Mouse (Mus musculus) heart, postnatal 14 days (tissue): ENCODE data around the gene Bcl2l13. TPM values are rescaled to one million over a fixed set of nuclear protein-coding genes. Genes with fewer than 3 reads are reported as not detected.
A peak's percentile ranks its signal among the peaks of the same experiment; 100 is the strongest.
"Not testable (repeated sequence)": the region's sequence is repeated elsewhere in the genome, so short reads cannot be mapped to it uniquely, and the experiment has no call there.

Source experiments
- DNase-seq, 2 experiments: peaks; one replicate each; pipeline ENCODE4 v3.0.0; 2021 to 2022
- intact Hi-C: fragments of 180-260 bp; cut with DNase I; formaldehyde crosslinking; loops from one replicate; pipeline ENCODE4 v1.15.1; 2025
- total RNA-seq, 2 experiments: library from RNA; stranded (reverse); gene quantifications; 2 replicates each; pipeline ENCODE4 v1.2.3; 2021

Bcl2l13 gene
- total RNA-seq, 2 experiments from 2014 or later, result 73.9 to 77.4 TPM

GRCm38 (mm10) chr6:120894089-120894488 lies 58.1 kb downstream of the Bcl2l13 start:
- intact Hi-C loops, result no loop called here
- DNase-seq, result no peak

- no peak for DNase-seq
- intact Hi-C loops, result no loop called here
Measured at GRCm38 (mm10) chr6:120894524-120894923, 58.5 kb downstream of the Bcl2l13 start.

GRCm38 (mm10) chr6:120898188-120898833 lies 62.3 kb downstream of the Bcl2l13 start:
- intact Hi-C loops, result no loop called here

GRCm38 (mm10) chr6:120901776-120902645 lies 66.0 kb downstream of the Bcl2l13 start:
- DNase-seq, result no peak
- intact Hi-C loops, result loop anchor here (2.0 to 5.0 kb wide), 2 partner anchors 230 to 277 kb away; partner anchors contain the start of gene Mical3

More at GRCm38 (mm10) chr6:120898188-120898833, 62.3 kb downstream of the Bcl2l13 start:
- peak; percentile 28 to 64 for DNase-seq

- DNase-seq, result peak in 1 of 2 experiments; percentile 40
- intact Hi-C loops, result loop anchor here (5.0 kb wide), 1 partner anchor 229 kb away; the partner anchor contains the start of gene Mical3
Measured at GRCm38 (mm10) chr6:120903450-120903912, 67.5 kb downstream of the Bcl2l13 start.

- no peak for DNase-seq
- intact Hi-C loops, result loop anchor here (5.0 kb wide), 1 partner anchor 228 kb away; the partner anchor contains the start of gene Mical3
Measured at GRCm38 (mm10) chr6:120903961-120904360, 67.9 kb downstream of the Bcl2l13 start.

- intact Hi-C loops, result no loop called here
- no peak for DNase-seq
Measured at GRCm38 (mm10) chr6:120905111-120905510, 69.1 kb downstream of the Bcl2l13 start.

GRCm38 (mm10) chr6:120906521-120906920 lies 70.5 kb downstream of the Bcl2l13 start:
- intact Hi-C loops, result no loop called here
- no peak for DNase-seq

- intact Hi-C loops, DNase-seq: not testable (repeated sequence)
Measured at GRCm38 (mm10) chr6:120907876-120908597, 72.0 kb downstream of the Bcl2l13 start.

GRCm38 (mm10) chr6:120909501-120909900 lies 73.5 kb downstream of the Bcl2l13 start:
- intact Hi-C loops, result no loop called here
- DNase-seq, result no peak

GRCm38 (mm10) chr6:120911213-120912007 lies 75.4 kb downstream of the Bcl2l13 start:
- DNase-seq, result peak; percentile 23 to 37
- intact Hi-C loops, result no loop called here

- intact Hi-C loops, result no loop called here
- DNase-seq, result peak in 1 of 2 experiments; percentile 36
Measured at GRCm38 (mm10) chr6:120912931-120913330, 76.9 kb downstream of the Bcl2l13 start.

- no peak for DNase-seq
- intact Hi-C loops, result no loop called here
Measured at GRCm38 (mm10) chr6:120913783-120914182, 77.8 kb downstream of the Bcl2l13 start.

GRCm38 (mm10) chr6:120914533-120914910 lies 78.5 kb downstream of the Bcl2l13 start:
- intact Hi-C loops, result no loop called here
- DNase-seq, result no peak

GRCm38 (mm10) chr6:120914911-120915648 lies 79.1 kb downstream of the Bcl2l13 start:
- DNase-seq, result no peak
- intact Hi-C loops, result no loop called here

- intact Hi-C loops, result no loop called here
- DNase-seq, result no peak
Measured at GRCm38 (mm10) chr6:120915649-120915975, 79.6 kb downstream of the Bcl2l13 start.

GRCm38 (mm10) chr6:120916074-120916971 lies 80.3 kb downstream of the Bcl2l13 start, which contains the start of gene Bid:
Gene Bid, minus strand, starts transcription at chr6:120916853.
- intact Hi-C loops, result no loop called here
- DNase-seq, result peak; percentile 85 to 90
